Mouse (Mus musculus): ENCODE measurements at regions not wholly inside any gene's neighbourhood (a gene's known extent, or its start where the extent isn't known, plus 50 kb on each side); places are given as distances from the start of the nearest gene placed in this dataset.
A peak's percentile ranks its signal among the peaks of the same experiment; 100 is the strongest.

DNA sequence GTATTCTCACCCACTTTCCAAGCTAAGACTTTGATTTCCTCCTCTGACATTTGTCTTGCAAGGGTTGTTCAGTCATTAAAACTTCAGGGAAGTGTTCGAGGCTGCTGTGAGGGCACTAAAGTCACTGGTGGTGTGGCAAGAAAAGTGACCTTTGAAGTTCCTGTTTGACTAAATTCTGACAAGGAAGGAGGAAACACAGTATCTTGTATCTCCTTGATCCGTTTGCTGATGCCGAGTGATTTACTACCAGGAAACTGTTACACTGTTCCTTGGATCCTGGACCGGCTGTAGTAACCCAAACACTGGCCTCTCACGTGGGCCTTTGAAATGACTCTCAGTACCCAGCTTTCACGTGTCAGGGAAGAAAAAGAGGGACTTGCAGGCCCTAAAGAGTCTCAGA, 53.5 kb upstream of the Ralgapa2 start:
- no peak for ATAC-seq

DNA sequence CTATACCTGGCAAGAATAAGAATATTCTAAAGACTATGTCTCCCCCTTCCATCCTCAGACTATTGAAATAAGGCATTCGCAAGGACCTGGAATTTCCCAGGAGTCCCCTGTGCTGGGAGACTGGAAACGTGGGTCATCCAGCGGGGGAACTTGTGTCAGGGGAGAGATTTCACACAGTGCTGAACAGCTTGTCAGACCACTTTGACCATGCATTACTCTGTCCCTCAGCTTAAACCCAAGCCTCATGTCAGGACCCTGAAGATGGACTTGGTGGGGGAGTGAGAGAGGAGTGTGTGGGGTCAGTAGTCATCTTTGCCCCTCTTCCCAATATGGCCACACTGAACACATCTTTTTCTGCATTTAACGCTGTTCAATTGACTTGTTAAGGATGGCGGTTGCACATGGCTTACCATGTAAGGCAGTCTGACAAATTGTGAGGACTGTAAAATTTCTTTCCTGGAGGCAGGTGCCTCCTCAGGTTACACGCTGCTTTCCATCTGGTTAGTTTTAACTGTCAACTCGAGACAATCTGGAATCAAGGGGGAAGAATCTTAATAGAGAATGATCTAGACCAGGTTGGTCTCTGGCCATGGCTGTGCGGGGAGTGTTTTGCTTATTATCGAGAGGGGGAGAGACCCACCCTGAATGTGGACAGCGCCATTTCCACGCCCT, 56.2 kb upstream of the Ralgapa2 start:
- no peak for ATAC-seq

- no peak for ATAC-seq
Observed at GRCm38 (mm10) chr2:146571036-146571435, 58.9 kb upstream of the Ralgapa2 start.

DNA sequence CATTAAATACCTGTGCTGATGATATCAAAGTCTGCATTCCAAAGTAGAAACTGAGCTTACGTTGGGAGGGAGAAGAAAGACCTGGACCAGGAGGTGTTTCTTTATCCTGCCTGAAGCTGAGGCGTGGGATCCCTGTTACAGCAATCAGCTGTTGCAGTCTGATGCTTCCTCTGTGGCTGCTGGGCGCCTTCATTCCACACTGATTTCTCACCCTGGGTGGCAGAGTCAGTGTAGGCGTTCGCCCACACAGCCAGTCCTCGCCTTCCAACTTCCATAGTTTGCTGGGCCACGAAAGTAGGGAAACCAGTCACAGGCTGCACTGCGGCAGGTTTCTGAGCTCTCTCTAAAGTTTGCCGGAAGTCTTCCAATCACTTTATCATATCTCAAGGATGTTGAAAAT, 59.7 kb upstream of the Ralgapa2 start:
- ATAC-seq = no peak

GRCm38 (mm10) chr2:146575610-146576297, 63.6 kb upstream of the Ralgapa2 start:
- no peak for ATAC-seq

GRCm38 (mm10) chr2:146576298-146576905, 64.3 kb upstream of the Ralgapa2 start:
- no peak for ATAC-seq

DNA sequence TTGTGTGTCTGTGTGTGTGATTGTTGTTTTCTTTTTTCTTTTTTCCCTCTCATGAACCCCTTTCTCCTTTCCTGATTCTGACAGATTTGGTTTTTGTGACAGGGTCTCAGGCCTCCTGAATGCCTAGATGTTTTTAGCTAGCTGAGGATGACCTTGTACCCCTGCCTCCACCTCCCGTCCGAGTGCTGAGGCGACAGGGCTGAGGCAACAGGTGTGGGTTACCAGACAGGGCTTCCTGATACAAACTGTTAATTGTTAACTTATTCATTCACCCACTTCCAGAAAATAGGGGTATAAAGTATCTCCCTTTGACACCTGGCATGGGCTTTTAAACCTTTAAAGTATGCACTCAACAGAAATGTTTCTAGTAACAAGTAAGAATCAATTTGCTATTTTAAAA, 65.0 kb upstream of the Ralgapa2 start:
- ATAC-seq = no peak

DNA sequence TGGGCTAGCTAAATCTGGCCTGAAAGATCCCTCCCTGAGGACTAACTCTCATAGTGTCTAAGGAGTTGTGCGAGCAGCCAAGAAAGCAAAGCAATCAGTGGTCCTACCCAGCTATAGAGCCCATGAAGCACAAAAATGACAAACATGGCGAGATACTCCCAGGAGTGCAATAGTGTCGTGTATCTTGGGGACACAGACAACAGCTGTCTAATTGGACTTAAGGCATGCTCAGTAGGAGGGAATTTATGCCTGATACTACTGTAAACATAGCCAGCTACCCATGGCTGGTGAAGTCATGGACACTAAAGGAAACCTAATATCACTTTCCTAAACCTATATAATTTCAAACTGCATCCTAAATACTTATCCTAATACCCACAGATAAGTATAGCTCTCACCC, 69.1 kb upstream of the Ralgapa2 start:
- no peak for ATAC-seq

DNA sequence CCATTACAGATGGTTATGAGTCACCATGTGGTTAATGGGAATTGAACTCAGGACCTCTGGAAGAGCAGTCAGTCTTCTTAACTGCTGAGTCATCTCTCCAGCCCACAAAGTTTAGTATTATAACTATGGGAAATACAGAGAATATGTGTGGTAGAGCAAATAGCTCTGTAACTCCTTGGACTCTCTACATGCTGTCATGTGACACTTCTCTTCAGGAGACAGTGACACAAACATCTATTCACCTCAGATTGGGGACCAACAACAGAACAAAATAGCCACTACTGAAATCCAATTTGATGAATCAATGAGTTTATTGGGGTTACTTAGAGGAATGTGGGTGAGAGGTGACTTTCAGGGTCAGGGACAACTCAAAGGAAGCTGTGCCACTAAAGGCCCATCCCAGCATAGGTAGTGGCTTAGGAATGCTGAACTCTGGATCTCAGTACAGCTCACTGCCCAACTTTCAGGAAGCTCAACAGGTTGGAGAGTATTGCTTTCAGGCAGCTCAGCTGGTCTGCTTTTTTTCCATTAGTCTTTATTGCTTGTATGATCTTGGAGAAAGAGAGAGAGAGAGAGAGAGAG, 71.8 kb upstream of the Ralgapa2 start:
- ATAC-seq = no peak

DNA sequence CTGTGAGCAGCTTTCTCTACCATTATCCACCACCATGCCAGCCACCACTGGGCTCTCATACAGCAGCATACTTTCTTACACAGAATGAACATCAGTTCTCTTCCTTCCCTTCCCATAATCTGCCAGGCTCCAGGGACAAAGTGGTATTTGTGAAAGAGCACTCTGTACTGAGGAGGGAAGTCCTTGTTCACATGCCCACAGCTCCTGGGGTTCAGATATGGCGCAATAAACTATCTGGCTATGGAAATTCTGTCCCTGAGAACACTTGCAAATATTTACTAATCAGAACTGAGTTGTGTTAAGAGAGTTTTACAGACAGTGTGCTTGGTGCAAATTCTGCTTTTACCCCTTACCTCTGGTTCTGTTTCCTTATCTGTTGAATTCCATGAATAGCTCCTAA, 74.2 kb upstream of the Ralgapa2 start:
- no peak for ATAC-seq

GRCm38 (mm10) chr2:146586981-146587380, 74.8 kb upstream of the Ralgapa2 start:
- ATAC-seq = no peak

DNA sequence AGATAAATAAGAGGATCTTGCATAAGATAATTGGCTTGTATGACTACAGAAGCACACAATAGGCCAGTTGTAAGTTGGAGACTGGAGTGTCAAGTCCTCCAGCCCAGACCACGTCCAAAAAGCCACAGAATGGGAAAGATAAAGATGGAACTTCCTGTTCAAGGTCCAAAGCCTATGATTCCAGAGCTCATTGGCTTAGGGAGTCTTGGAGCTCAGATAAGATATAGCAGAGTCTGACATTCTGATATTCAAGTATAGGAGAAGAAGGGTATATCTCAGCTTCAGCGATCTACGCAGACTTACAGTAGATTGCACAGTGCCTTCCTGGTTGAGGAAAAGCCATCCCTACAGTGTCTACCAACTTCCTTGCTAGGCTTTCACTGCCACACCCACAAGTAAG, 77.7 kb upstream of the Ralgapa2 start:
- no peak for ATAC-seq

DNA sequence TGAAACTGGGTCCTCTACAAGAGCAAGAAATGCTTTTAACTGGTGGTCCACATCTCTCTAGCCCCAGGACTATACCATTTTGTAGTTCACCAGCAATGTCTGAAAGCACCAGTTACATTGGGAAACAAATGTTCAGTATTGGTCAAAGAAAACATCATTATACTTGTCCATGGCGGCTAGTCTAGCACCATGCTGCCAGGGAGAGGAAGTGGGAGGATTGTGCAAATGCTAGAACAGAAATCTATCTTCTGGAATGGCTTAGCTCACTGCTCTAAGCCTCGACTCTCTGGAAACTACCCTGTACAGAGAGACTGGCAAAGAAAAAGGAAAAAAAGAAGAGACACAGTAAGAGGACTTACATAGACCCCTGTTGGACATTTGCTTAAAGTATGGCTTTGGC, 81.1 kb upstream of the Ralgapa2 start:
- ATAC-seq = no peak

- no peak for ATAC-seq
Observed at GRCm38 (mm10) chr2:146594212-146594611, 82.1 kb upstream of the Ralgapa2 start.

GRCm38 (mm10) chr2:146595673-146596072, 83.5 kb upstream of the Ralgapa2 start:
- ATAC-seq = no peak

- ATAC-seq = peak; percentile 23
Observed at GRCm38 (mm10) chr2:146606170-146606569, 94.0 kb upstream of the Ralgapa2 start.

- no peak for ATAC-seq
Observed at GRCm38 (mm10) chr2:146610896-146611295, 98.8 kb upstream of the Ralgapa2 start.

- ATAC-seq = peak; percentile 62
Observed at GRCm38 (mm10) chr2:146611886-146612521, 99.9 kb upstream of the Ralgapa2 start.

DNA sequence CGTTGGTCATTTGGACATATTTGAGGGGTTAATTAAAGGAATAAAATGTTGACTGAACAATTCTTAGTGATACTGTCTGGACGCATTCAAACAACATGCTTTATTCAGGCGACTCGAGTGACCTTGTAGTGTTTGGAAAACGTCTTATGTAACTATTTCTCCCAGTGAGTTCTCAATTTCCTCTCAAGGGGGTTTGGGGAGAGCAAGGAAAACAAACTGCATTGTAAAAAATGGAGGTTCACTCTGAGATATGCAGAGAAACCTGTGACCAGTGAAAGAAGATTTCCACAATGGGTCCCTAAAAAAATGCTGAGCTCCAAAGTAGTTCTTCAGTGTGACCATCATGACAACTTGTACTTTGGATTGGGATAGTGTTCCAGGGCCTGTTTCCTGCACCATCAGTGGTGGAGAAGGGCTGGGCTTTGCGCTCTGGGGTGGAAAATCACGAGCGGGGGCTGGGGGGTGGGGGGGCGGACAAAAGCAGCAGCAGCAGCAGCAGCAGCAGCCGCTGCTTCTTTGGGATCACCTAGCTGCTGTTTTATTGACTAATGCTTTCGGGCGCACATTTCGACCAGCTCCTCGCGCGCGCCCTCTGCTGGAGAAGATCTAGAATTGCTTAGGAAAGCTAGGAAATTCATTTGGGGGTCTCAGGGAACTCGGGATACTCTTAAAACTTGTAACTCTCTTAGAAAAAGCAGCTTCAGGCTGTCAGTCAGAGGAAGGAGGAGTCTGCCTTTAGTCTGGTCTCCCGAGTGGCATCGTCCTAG, 100.6 kb upstream of the Ralgapa2 start:
- no peak for ATAC-seq

- ATAC-seq = no peak
Observed at GRCm38 (mm10) chr2:146621167-146621566, 109.0 kb upstream of the Ralgapa2 start.

DNA sequence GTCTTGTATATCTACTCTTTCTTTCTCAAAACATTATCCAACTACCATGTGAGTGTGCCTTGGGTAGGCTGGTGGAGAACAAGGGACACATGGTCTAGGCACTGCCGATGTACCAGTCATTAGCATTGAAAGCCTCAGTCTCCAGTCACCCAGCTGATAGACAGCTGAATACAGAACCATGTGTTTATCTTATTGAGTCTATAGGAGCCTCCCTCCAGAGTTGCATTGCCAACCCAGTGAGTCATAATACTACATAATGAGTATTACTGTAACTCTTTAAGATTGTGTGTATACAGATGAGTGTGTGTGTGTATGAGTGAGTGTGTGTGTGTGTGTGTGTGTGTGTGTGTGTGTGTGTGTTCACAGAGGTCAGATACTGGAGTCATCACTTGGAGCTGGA, 110.9 kb upstream of the Ralgapa2 start:
- ATAC-seq = no peak

DNA sequence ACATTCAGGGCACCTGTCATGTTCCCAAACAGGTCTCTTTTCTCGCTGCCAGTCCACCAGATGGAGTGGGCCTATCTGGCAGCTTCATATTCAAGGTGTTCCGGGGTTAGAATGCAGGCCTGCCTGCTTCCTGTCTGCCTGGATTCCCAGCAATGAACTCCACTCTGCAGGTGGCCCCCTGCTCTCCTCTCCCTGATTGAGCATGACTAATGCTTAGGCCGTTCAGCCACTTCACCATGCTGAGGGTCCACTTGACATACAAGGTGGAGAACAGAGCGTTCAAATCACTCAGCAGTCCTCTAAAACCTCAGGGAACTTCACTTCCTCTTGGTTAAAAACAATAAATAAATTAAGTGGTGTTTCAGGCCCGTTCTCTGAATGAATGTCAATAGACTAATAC, 112.1 kb upstream of the Ralgapa2 start:
- ATAC-seq = no peak
